Mouse (Mus musculus) spleen, adult 2 months (tissue): ENCODE measurements around the gene Brms1.

ENCODE experiments used
- CTCF ChIP-seq: fragments of 200-500 bp; IDR thresholded peaks from 2 replicates; pipeline ENCODE4 v1.5.1; 2011; ENCODE audit warnings: mild to moderate bottlenecking, inconsistent platforms; ENCODE audit not compliant: insufficient read depth, insufficient read length, insufficient replicate concordance; ENCODE audit errors: extremely low read depth
- POLR2A ChIP-seq: fragments of 200-500 bp; IDR thresholded peaks from 2 replicates; pipeline ENCODE4 v1.6.1; 2011; ENCODE audit warnings: low read depth, low read length, inconsistent platforms

DNA sequence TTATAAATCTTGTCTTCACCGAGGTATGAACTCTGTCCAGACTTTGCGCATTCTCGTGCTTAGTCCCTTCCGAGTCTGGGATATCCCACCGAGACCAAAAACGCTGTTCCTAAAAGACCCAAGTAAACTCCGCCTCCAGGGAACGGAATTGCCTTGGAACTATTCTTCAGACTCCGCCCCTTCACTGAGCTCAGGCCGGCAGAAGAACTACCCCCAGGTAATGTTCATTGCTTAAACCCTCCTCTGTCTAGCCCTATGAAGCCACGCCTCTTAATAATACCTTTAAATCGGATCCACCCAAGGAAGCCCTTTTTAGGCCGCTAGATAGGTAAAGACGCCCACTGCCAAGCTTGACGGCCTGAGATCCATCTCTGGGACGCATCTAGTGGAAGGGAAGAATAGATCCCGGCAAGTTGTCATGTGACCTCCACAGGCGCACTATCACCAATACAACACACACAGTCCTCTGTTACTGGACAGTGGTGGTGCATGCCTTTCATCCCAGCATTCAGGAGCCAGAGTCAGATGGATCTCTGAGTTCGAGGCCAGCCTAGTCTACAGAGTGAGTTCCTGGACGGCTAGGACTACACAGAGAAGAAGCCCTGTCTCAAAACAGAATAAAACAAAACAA is 31.4 kb downstream of the Brms1 start:
- no peak for TF ChIP-seq CTCF
- TF ChIP-seq POLR2A: no peak
